Mouse (Mus musculus) cerebellum, postnatal 4 days (tissue): ENCODE measurements at regions not wholly inside any gene's neighbourhood (a gene's known extent, or its start where the extent isn't known, plus 50 kb on each side); places are given as distances from the start of the nearest gene placed in this dataset.

Experiments
- DNase-seq, 2 experiments: peaks; one replicate each; pipeline ENCODE4 v3.0.0; 2022; ENCODE audit warnings: low spot score in 2 of 2, mixed read lengths in 1 of 2

DNA sequence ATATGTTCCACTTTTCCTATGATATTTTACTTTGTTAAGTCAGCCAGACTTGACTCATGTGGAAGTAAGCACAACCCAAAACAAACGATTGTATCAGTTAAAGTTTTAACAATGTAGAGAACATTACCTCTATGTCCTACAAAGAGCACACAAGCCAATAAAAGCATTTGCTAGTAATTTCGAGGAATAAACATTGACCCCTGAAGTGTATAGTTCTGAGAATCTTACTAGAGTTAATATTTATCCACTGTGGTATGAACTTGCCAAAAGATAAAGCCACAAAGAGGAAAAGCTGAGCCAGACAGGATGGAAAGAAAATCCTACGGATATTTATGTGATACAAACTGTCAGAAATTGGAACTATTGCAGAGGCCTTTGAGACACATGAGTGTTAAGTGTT is 161.5 kb upstream of the Mbnl1 start:
- no peak for DNase-seq

DNA sequence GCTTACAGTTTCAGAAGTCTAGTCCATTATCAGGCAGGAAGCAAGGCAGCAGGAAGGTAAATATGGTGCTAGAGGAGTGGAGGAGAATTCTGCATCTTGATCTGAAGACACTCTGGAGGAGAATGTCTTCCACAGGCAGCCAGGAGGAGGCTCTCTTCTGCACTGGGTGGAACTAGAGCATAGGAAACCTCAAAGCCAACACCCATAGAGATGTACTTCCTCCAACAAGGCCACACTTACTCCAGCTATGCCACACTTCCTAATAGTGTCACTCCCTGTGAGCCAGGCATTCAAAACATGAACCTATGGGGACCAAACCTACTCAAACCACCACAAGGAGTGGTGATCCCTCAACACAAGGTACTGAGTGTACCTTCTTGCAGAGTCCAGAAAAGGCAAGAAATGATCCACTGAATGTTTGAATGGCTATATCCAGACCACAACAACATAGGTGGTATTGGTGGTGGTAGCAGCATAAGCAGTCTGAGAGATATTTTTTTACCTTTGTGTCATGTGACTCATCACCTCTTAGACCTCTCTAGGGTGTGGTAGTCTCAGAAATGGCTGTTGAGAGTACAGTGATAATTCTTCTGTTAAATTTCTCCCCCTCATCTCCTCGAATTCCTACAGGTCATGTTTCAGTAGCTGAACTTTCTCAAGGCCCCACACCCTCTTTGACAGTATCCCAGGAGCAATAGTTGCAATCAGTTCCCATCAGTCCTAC is 152.3 kb upstream of the Mbnl1 start:
- DNase-seq: no peak

DNA sequence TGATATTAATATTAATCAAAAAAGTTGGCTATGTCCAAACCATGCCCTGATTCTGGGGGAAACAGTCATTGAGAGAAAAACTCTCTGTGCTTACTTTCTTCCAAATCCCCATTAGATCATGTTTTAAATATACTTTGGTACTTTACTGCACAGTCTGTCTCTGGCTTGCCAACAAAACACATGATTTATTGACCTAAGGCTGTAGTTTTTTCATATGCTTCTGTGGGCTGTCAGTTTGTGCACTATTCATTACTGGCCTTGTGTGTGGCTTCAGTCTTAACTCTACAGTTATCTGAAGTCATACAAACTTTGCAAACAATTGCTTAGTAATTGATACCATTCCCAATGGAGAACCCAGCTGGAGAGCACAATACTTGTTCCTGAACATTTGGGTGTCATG is 149.1 kb upstream of the Mbnl1 start:
- DNase-seq: no peak

DNA sequence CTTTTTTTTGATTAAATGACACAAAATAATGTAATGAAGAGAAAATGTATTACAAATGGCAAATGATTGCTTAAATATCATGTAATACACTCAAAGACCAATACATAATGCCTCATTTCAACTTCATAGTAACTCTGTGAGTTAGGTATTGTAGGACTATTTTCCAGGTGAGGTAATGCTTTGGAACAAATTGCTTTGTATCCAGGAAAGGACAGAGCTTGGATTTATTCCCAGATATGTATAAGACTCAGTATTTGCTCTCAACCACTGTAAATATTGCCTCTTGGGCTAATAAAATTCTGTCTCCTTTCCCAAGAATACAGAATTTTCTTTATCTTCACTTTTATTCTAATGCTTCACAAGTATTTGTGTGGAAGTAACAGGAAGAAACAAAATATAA is 148.2 kb upstream of the Mbnl1 start:
- DNase-seq: no peak

DNA sequence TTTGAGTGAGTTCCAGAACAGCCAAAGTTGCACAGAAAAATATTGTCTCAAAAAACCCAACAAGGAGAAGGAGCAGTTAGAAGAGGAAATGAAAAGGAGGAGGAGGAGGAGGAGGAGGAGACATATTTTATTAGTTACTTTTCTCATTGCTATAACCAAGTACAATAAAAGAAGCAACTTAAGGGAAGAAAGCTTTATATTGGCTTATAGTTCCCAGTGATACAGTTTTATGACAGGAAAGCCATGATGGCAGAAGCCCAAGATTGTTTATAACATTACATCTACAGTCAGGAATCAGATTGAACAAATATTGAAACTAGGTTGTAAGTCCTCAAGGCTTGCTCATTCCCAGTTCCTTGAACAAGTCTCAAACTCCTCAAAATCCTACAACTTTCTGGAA is 147.7 kb upstream of the Mbnl1 start:
- no peak for DNase-seq

DNA sequence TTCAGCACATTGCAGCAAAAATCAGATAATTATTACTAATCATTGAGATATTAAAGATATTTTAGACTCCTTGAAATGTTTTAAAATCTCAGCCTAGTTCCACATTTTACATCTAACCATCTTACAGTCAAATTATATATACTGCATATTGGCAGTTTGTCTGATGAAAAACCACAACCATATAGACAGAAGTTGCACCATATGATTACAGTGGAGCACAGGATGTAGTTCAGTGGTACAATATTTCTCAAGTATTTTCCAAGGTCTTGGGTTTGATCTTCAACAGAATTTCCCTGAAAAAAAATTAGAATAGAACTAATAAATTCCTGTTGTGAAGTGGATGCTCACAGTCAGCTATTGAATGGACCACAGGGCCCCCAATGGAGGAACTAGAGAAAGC is 140.2 kb upstream of the Mbnl1 start:
- DNase-seq: no peak

DNA sequence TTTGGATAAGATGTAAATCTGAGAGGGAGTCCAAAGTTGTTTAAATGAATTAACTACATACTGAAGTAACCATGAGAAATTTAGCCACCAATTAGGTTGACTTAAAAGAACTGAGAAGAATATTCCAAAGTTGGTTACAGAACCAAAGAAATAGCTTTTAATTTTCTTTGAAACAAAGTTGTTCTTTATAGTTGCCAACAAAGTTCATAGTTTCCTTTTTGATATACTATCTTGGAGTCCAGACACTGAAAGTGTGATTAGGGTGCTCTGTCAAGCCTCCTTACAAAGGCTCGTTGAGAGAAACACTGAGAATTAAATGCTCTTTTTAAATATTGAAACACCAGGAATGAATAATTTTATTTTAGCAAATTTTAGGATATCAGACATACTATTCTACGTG is 139.0 kb upstream of the Mbnl1 start:
- no peak for DNase-seq

DNA sequence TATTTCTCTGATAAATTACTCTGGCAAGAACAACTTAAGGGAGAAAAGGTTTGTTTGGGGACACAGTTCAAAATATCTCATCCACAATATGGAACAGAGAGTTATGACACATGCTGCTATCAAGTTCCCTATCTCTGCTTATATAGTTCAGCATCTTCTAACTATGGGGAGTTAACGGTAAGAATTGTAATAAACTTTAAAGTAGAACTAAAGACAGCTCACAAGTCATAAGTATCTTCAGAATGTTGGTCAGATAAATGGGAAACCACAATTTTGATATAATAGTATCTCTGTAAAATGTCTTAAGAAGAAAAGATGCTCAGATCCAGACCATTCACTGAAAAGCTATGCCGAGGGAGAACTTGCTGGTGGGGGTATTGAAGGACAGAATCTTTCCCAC is 138.5 kb upstream of the Mbnl1 start:
- no peak for DNase-seq

DNA sequence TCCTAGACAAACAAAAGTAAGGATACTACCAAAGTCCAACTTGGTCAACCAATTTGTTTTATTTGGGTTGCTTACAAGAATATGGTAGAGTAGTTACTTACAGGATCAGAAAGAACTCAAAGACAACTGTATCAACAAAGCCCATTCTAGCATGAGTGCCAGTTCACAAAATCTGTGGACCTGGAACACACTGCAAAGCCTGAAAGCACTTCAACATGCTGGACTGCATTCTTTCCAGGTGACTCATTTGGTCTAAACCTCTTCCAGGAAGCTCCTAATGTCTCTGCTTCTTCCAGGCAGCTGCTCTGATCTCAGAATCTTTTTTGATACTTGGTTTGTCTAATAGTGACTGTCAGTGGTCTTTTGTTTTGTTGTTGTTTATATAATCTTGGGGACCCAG is 126.2 kb upstream of the Mbnl1 start:
- DNase-seq: no peak

DNA sequence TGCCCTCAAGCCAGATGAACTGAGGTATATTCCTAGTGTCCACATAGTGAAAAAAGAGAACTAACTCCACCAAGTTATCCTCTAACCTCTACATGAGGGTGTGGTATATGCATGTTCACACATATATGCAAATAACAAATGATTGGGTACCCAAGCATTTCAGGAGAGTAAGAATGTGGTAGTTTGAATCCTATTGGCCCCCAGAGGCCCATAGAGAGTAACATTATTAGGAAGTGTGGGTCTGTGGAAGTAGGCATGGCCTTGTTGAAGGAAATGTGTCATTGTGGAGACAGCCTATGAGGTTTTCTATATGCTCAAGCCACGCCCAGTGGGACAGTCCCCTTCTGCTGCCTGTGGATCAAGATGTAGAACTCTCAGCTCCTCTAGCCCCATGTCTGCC is 125.6 kb upstream of the Mbnl1 start:
- DNase-seq: no peak

DNA sequence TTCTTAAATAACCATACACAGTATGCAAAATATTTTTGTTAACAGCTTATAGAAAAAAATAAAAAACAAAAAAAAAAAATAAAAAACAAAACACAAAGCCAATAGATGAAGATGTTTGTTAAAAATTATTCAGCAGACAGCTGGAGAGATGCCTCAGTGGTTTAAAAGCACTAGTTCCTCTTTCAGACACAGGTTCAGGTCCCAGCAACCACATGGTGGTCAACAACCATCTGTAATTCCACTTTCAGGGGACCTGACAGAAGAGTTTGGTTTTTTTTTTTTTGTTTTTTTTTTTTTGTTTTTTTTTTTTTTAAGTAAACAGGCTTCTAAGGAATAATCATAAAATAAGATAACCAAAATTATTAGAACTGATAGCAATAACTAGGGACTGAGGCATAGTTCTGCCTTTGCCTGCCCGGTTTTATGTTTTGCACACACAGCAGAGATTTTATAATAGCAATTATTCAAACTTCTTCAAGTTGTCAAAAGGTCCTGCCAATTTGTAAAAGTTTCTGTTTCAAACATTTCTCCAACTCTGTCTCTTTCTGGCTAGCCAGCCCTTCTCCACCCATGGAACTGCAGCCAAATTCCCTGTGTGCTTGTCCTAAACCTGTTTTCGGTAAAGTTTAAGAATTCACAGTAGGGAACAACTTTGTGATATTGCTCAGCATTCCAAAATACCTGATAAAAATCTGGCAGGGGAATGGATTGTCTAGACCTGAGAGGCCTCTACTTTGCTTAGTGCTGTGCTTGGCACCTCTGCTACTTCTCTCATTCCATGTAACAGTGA is 101.3 kb upstream of the Mbnl1 start:
- no peak for DNase-seq

DNA sequence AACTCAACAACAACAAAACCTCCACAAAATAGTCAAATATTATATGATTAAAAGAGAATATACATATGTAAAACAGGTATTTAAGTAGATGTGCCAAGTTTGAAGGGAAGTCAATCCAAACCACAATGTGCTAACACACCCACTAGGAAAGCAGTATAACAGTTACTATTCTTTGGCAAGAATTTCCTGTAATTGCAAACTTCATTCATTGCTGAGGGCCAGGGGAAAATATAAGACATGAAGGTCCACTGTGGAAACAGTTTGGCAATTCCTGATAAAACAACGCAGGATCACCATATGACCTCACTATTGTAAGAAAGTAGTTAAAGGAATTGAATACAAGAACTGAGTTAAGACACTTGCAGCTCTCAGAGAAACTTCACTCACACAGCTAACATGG is 99.0 kb upstream of the Mbnl1 start:
- no peak for DNase-seq

DNA sequence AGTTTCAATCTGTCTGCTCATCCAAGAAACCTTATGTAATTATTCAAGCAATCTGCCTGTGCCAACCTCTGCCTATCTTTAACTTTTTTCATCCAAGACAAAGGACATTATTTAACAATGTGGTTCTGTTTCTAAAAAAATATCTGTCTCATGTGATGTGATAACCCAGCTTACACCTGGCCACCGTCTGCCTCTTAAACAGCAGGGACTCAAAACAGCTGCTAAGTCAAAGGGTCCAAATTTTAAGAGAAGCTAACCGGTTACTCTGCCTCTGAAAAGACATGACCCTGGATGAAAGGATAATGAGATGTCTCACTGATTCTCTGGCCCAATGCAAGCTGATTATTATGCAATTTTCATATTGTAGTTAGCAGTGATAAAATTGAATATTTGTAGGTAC is 84.0 kb upstream of the Mbnl1 start:
- no peak for DNase-seq

DNA sequence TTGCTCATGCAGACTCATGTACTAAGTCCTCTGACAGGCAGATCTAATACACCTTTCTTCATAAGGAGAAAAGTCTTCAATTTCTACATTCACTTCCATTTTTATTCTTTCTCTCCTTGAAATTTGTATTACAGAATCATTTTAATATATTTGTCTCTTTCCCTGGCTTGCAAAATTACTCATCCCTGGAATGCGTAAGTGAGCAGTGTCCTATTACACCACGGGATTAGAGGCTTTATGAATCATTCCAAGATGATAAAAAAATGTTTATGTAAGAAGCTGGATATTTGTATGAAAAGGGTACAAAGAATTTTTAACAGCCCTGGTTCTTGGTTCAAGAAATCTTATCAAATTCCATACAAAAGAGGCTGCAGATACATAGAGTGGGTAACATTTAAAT is 83.6 kb upstream of the Mbnl1 start:
- DNase-seq: no peak

DNA sequence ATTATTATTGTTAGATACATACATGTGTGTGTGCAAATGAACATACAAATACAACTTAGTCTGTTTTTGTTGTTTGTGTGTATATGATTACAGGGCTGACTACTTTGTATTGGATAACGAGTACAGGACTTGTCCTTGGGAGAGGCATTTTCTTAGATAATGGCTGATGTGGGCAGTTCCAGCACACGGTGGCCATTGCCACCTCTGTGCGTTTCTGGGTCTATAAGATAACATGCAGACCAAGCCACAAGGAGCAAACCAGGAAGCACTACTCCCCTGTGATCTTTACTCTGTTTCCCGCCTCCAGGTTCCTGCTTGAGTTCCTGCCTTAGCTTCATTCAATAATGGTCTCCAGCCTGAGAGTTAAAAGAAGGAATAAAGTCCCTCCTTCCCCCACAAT is 77.3 kb upstream of the Mbnl1 start:
- DNase-seq: no peak

DNA sequence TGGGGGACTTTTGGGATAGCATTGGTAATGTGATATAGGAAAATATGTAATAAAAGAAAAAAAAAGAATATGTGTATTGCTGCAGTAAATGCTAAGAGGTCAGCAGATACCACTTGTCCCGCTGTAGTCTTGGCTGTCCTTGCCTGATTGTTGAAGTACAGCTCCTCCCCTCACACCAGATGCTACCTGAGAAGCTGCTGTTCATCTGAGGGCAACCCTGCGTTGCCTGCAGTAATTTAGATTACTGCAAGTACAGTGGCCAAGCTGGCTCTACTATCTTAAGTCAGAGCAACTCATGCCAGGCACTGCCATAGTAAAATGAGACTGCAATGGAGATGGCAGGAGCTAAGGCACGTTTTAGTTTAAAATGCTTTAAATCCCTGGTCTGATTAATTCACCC is 75.7 kb upstream of the Mbnl1 start:
- DNase-seq: no peak

DNA sequence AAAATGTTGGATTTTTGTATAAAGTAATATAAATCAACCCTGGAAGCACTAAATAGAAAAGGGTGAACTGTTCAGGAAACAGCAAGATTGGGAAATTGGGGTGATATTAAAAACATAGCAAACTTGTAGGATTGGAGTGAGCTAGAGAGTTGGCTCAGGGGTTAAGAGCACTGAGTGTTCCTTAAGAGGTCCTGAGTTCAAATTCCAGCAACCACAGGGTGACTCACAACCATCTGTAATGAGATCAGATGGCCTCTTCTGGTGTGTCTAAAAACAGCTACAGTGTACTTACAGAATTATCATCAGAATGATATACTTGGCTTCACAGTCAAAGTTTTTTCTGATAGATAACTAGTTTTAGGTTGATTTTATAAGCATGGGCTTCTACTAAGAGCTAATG is 73.8 kb upstream of the Mbnl1 start:
- no peak for DNase-seq

DNA sequence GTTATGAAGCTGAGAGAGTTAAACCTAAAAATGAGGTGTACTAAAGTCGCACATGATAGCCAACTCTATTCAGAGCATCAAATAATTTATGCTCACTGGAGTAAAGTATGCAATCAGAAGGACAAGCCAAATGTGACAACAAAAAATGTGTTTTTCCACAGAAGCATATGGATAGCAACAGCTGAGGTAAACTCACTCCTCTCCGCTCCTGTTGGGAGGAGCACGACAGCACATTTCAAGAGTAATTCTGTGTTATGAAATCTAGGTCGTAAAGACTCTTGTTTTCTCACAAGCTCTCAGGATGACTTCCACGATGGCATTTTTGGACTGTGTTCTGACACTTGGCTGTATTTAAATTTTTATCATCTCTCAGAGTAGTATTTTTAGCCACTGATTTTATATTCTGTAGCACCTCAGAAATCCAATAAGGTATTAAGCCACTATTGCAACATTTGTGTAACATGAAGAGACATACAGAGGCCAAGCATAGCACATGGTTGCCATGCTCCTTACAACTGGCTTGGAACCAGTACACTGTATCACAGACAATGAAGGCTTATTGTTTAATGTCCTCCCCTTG is 70.3 kb upstream of the Mbnl1 start:
- no peak for DNase-seq

DNA sequence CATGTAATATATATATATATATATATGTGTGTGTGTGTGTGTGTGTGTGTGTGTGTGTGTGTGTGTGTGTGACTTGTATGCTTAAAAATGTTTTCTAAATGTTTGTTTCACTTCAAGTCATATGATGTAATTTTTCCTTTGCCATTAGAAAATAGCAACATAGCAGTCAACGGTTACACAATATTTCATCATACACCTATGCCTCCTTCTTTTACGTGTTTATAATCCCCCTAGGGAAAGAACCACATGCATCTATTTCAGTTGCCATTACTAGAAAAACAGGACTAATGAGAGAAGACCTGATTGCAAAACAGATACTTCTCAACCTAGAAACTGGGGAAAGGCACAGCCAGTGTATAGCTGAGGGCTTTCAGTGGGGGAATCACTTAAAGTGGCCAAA is 65.2 kb upstream of the Mbnl1 start:
- no peak for DNase-seq

DNA sequence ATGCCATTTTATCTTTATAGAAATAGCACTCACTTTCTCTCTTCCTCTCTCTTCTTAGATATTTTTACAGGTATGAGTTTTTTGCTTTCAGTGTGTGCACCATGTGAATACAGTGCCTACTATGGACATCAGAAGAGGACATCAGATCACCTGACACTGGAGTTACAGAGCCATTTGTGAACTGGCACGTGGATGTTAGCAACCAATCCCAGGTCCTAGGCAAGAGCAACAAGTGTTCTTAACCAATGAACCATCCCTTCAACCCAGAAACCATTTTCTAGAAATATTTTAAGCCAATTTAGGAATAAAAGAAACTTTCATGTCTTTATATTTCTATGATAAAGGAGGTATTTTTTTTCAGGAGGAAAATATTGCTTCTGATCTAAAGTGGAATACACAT is 64.7 kb upstream of the Mbnl1 start:
- DNase-seq: no peak

DNA sequence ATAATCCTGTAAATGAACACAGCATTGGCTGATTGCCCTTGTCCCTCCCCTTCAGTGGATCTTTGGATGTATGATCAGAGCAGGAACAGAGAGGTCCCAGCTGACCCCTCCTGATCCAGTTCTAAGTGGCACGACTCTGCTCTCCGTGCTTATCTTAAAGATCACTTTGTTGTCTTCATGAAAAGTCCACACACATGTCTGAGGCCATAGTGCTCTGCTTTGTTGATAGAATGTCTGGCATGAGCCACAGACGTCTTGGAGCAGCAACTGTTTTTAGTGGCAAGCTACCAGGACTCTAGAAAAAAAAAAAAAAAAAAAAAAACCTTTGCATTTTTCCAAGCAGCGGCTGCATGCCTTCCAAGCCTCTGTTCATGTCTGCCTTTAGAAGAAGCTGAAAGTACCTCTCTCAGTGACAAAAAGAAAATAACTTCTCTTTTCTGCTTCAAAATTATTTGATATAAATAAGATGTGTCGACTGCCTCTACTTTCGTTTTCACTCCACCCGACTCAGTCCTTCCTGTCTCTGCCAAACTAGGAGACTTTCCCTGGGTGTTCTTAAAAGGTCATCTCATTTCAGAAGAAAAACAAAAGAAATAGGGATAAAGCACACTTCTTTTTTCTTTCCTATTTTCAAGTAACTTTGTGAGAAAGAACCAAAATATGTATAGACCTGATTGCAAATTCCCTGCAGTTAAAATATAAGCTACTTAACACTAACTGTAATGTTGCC is 63.9 kb upstream of the Mbnl1 start:
- peak in 1 of 2 experiments; percentile 1 for DNase-seq

DNA sequence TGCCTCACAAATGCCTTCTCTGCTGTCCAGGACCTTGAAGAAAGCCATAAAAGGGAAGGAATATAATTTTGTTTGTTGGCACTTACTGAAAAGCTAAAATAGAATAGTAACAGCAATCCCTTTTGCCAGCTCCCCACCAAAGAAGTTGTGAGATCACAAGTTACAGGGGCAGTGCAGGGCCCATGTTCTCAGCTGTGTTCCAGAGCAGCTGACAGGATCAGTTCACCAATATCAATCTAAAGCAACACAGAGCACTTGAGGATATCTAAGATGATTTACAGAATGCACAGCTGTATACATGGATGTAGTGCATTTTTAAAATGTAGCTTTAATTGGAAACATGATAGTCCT is 63.4 kb upstream of the Mbnl1 start:
- DNase-seq: no peak

DNA sequence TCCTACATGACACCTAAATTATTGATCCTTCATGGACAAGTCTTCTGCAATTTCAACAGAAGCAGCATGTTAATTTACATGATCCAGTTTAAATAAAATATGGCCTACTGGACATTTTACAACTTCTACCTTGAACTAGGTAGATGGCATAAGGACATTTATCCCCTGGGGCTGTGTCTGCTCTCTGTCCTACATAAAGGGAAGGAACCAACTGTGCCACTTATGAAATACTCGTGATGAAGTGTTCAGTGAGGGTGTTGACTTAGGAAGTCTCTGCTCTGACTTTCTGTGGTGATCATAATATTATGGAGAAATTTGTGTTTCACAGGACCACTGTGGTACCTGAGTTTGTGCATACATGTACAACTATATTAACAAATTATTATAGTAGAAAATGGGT is 60.9 kb upstream of the Mbnl1 start:
- DNase-seq: no peak
